Mouse (Mus musculus) liver, embryonic 14.5 days (tissue): ENCODE results near the gene 4922502D21Rik. TPM values are rescaled to one million over a fixed set of nuclear protein-coding genes. Genes with fewer than 3 reads are reported as not detected.
A peak's percentile ranks its signal among the peaks of the same experiment; 100 is the strongest.

ENCODE experiments used
- ATAC-seq: fragments of 200-750 bp; cut with Nextera tagmentation; 2 replicates; pipeline ENCODE4 v1.8.0; 2017; ENCODE audit warnings: moderate number of reproducible peaks, mild to moderate bottlenecking, moderate library complexity; ENCODE audit not compliant: insufficient read depth
- DNase-seq, 3 experiments: peaks; one replicate each; pipeline ENCODE4 v3.0.0-alpha.2; 2012 to 2013; ENCODE audit warnings: low read depth in 3 of 3, low spot score in 3 of 3
- H3K27ac ChIP-seq: fragments of 300-500 bp; sonication (generic); 2 replicates; pipeline ENCODE4 v1.5.1; 2014; ENCODE audit warnings: moderate library complexity, mild to moderate bottlenecking, control low read depth, inconsistent platforms
- H3K27me3 ChIP-seq: fragments of 300-500 bp; sonication (generic); 2 replicates; pipeline ENCODE4 v1.6.1; 2014; ENCODE audit warnings: mild to moderate bottlenecking, low read length, moderate library complexity; ENCODE audit not compliant: control insufficient read depth, insufficient read depth
- H3K36me3 ChIP-seq: fragments of 300-500 bp; sonication (generic); replicated peaks from 2 replicates; pipeline ENCODE4 v1.6.1; 2014; ENCODE audit warnings: low read depth; ENCODE audit not compliant: control insufficient read depth, insufficient read depth
- H3K4me1 ChIP-seq, 2 experiments: fragments of 200-500 bp in 1 of 2; fragments of 300-500 bp in 1 of 2; sonication (generic) in 1 of 2; replicated peaks; 2 replicates each; pipeline ENCODE4 v1.6.1; 2012 to 2014; ENCODE audit warnings: antibody characterized with exemption in 1 of 2, inconsistent platforms in 1 of 2, low read length in 1 of 2; ENCODE audit not compliant: control insufficient read depth in 2 of 2, insufficient read depth in 2 of 2
- H3K4me2 ChIP-seq: fragments of 300-500 bp; sonication (generic); 2 replicates; pipeline ENCODE4 v1.6.1; 2014; ENCODE audit warnings: low read depth, mild to moderate bottlenecking, control low read depth, moderate library complexity
- H3K4me3 ChIP-seq, 2 experiments: fragments of 200-500 bp in 1 of 2; fragments of 300-500 bp in 1 of 2; sonication (generic) in 1 of 2; 2 replicates each; pipeline ENCODE4 v1.5.1; 2012 to 2014; ENCODE audit warnings: low read depth in 2 of 2, low read length in 2 of 2, mild to moderate bottlenecking in 2 of 2, control low read depth in 1 of 2, inconsistent platforms in 1 of 2, moderate library complexity in 1 of 2; ENCODE audit not compliant: insufficient read depth in 1 of 2
- H3K9ac ChIP-seq: fragments of 300-500 bp; sonication (generic); replicated peaks from 2 replicates; pipeline ENCODE4 v1.6.1; 2014; ENCODE audit warnings: mild to moderate bottlenecking, control low read depth, moderate library complexity
- H3K9me3 ChIP-seq: fragments of 300-500 bp; sonication (generic); 2 replicates; pipeline ENCODE4 v1.6.1; 2016; ENCODE audit warnings: low read length, mixed read lengths; ENCODE audit not compliant: control insufficient read depth
- CTCF ChIP-seq: IDR thresholded peaks from 2 replicates; pipeline ENCODE4 v1.5.1; 2016; ENCODE audit warnings: antibody characterized with exemption, low read depth, control low read depth
- EP300 ChIP-seq: IDR thresholded peaks from 2 replicates; pipeline ENCODE4 v1.6.1; 2016; ENCODE audit warnings: antibody characterized with exemption, low read depth
- WGBS: fragments of 180-500 bp; shearing (Covaris S2); extraction: QIAGEN DNeasy Blood & Tissue Kit; methylation state at CpG from one replicate; pipeline ENCODE4 v1.1.7; 2014; ENCODE audit not compliant: insufficient replicate concordance; 5-methylcytosine and 5-hydroxymethylcytosine counted together
- polyA plus RNA-seq, 2 experiments: library from polyadenylated mRNA; depleted of rRNA in 1 of 2; stranded (reverse) in 1 of 2; unstranded in 1 of 2; fragments of >200 nt; fragmentation: Nextera tagmentation in 1 of 2; extraction: Ambion mirVana in 1 of 2; gene quantifications; 2 replicates each; pipeline versions ENCODE4 v1.2.1 to v1.2.3; 2012 to 2014

4922502D21Rik gene
- polyA plus RNA-seq, 2 experiments: not detected

DNA sequence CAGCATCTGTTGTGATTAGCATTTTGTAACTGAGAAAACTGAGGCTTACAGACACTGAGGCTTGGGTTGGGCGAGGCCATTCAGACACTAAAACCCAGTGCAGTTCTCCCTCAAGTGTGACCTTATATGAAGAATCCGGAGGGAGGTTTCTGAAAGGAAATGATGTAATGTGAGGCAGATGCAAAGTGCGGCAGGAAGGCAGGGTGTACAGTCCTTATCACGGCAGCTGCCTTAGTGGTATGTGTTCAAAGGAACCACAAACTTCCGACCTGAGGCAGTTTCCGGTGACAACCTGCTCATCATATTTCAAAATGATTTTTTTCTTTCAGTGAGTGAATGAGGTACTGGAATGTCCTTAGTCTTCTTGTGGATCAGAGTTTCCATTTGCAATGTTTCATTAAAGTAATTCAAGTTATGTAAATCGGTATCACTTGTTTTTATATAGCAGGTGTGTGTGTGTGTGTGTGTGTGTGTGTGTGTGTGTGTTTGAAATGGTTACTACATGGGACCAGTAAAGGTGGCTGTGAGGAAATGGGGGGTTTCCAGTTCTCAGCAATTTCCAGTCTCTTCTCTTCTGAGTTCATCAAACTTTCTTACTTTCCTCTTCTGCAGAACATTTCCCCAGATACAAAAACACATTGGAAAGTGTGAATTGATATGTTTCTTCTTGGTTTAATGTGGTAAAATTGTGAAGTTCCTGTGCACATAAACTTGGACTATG, 47.1 kb downstream of the 4922502D21Rik start:
- no peaks in the 10 kb centered on the region for H3K36me3 ChIP-seq
- no peak overlapping the region for H3K4me3 ChIP-seq
- 13% methylated on average over 7 of the region's 7 CpGs for WGBS
- ATAC-seq (peak; percentile 62; the same call in 1 of the 2 replicates), DNase-seq (peak in 1 of 3 experiments; percentile 39)
- H3K27ac ChIP-seq: no peak overlapping the region
- TF ChIP-seq EP300: no peak
- TF ChIP-seq CTCF: no peak
- H3K4me2 ChIP-seq: no peak overlapping the region
- no peak overlapping the region for H3K9ac ChIP-seq
- no peaks in the 10 kb centered on the region for H3K9me3 ChIP-seq
- H3K4me1 ChIP-seq: no peaks in the 10 kb centered on the region; a peak in 1 of 4 replicates
- H3K27me3 ChIP-seq: no peaks in the 10 kb centered on the region

DNA sequence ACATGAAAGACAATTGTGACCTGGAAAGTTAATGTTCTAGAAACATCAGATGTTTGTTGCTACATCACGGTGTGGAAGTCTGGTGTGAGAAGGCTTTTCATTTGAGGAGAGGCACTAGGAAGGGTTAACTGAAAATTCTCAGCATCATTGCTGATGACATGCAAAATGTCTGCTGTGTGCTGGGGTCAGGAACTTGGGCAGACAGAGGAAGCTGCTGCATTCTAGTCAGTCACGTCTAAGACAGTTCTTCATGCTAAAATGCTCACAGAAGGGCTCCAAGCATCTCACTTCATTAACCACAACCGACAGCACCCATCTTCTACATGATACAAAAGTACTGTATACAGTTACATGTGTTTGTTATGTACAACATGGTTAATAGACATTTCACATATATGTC, 48.3 kb downstream of the 4922502D21Rik start:
- Histone ChIP-seq H3K4me1 (no peaks in the 10 kb centered on the region; a peak in 1 of 4 replicates), H3K27me3 (no peaks in the 10 kb centered on the region), H3K4me2 (no peak overlapping the region), H3K9me3 (no peaks in the 10 kb centered on the region), H3K27ac (no peak overlapping the region), H3K4me3 (no peak overlapping the region), H3K9ac (no peak overlapping the region), H3K36me3 (no peaks in the 10 kb centered on the region)
- TF ChIP-seq CTCF (no peak), EP300 (no peak)
- ATAC-seq (no peak), DNase-seq (no peak)
- 44% methylated on average over 3 of the region's 3 CpGs for WGBS

DNA sequence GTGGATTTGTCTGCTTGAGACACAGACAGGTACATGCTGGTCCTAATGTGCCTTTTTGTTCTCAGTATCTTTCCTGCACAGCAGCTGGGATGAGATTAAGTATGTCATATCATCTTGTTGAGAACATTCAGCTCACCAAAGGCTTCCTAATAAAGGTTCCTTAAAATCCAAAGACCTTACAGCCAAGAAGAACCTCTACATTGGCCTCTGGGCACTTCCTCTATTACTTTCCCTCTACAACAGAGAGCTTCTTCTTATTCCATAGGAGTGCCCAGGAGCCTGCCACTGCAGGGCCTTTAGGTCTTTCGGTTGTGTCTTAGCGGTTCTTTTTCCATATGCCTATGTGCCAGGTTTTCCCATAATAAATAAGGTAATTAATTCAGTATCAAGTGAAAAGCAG, 55.1 kb downstream of the 4922502D21Rik start:
- H3K36me3 ChIP-seq: no peaks in the 10 kb centered on the region
- no peak overlapping the region for H3K4me2 ChIP-seq
- 85% methylated on average over 2 of the region's 2 CpGs for WGBS

DNA sequence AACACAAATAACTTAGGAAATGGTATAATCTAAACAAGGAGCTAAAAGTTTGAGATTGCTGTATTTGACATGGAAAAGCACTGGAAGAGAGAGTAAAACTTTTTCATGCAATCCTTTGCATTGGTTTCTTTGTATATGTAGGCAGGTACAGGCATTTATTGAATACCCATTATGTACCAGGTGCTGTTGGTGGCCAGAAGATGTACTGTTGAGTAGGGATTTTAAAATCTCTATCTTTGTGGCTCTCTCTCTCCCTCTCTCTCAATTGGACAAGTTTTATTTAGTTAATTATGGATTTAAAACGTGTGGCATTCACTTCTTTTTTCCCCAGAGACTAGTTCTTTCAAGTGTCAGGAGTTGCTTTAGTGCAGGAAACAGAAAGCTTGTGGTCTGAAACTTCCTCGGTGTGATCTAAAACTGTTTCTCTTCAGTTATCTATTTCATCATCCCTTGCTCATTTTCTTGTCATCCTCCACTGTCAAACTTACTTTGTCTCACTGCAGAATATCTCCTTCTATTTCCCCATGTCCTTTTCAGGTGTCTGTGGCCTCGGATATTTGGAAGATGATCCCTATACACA, 55.9 kb downstream of the 4922502D21Rik start:
- Histone ChIP-seq H3K4me3 (no peak overlapping the region), H3K27me3 (no peaks in the 10 kb centered on the region), H3K9ac (no peak overlapping the region), H3K4me2 (no peak overlapping the region), H3K27ac (no peak overlapping the region), H3K36me3 (no peaks in the 10 kb centered on the region), H3K4me1 (no peaks in the 10 kb centered on the region), H3K9me3 (no peaks in the 10 kb centered on the region)
- TF ChIP-seq EP300 (no peak), CTCF (no peak)
- ATAC-seq: no peak
- whole genome bisulfite sequencing: 12% methylated on average over 3 of the region's 3 CpGs
- DNase-seq: no peak

More for the DNA sequence above, 55.1 kb downstream of the 4922502D21Rik start:
- no peak overlapping the region for H3K4me3 ChIP-seq
- no peak overlapping the region for H3K9ac ChIP-seq
- no peak overlapping the region for H3K27ac ChIP-seq
- TF ChIP-seq CTCF: no peak
- no peak for TF ChIP-seq EP300
- DNase-seq: no peak
- ATAC-seq: no peak
- H3K4me1 ChIP-seq: no peaks in the 10 kb centered on the region
- H3K27me3 ChIP-seq: no peaks in the 10 kb centered on the region
- no peaks in the 10 kb centered on the region for H3K9me3 ChIP-seq

DNA sequence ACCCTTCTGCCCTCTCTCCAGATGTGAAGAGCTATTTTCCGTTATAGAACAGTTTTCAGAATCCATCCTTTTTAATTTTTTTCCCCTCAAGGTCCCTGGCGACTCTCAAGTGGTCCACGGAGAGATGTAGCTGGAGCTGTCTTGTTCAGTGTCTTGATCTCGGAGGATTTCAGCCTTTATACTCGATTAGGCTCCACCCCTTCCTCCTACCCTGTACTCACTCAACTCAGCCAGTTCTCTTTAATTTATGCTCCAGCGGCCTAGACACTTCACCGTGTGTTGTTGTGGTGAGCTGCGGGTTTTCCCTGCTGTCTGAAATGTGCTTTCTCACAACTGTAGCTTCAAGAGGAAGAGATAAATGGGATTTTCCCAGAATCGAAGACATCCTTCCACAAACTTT, 56.4 kb downstream of the 4922502D21Rik start, which contains the start of gene Cd69:
TSS of gene Cd69 (minus strand) at position 217 of the 400 bp plus-strand sequence.
- WGBS: 10% methylated on average over 9 of the region's 9 CpGs
- H3K27me3 ChIP-seq: no peaks in the 10 kb centered on the region
- no peak within 1 kb of the TSS for H3K9ac ChIP-seq
- TF ChIP-seq CTCF (no peak), EP300 (no peak)
- peak within 1 kb of the TSS; percentile 18 to 21; a peak in 3 of 4 replicates for H3K4me3 ChIP-seq
- H3K4me1 ChIP-seq: no peaks in the 10 kb centered on the region
- no peaks in the 10 kb centered on the region for H3K36me3 ChIP-seq
- no peak within 1 kb of the TSS for H3K27ac ChIP-seq
- DNase-seq (no peak), ATAC-seq (no peak; the same call in 1 of the 2 replicates)
- H3K9me3 ChIP-seq: no peaks in the 10 kb centered on the region
- peak within 1 kb of the TSS; percentile 21 for H3K4me2 ChIP-seq
